Mouse (Mus musculus) liver, embryonic 14.5 days (tissue): ENCODE data around the gene Atxn7l1. TPM values are rescaled to one million over a fixed set of nuclear protein-coding genes. Genes with fewer than 3 reads are reported as not detected.

Experiments used
- ATAC-seq: fragments of 200-750 bp; cut with Nextera tagmentation; 2 replicates; pipeline ENCODE4 v1.8.0; 2017; ENCODE audit warnings: moderate number of reproducible peaks, mild to moderate bottlenecking, moderate library complexity; ENCODE audit not compliant: insufficient read depth
- DNase-seq, 3 experiments: peaks; one replicate each; pipeline ENCODE4 v3.0.0-alpha.2; 2012 to 2013; ENCODE audit warnings: low read depth in 3 of 3, low spot score in 3 of 3
- H3K27ac ChIP-seq: fragments of 300-500 bp; sonication (generic); 2 replicates; pipeline ENCODE4 v1.5.1; 2014; ENCODE audit warnings: moderate library complexity, mild to moderate bottlenecking, control low read depth, inconsistent platforms
- H3K27me3 ChIP-seq: fragments of 300-500 bp; sonication (generic); 2 replicates; pipeline ENCODE4 v1.6.1; 2014; ENCODE audit warnings: mild to moderate bottlenecking, low read length, moderate library complexity; ENCODE audit not compliant: control insufficient read depth, insufficient read depth
- H3K36me3 ChIP-seq: fragments of 300-500 bp; sonication (generic); replicated peaks from 2 replicates; pipeline ENCODE4 v1.6.1; 2014; ENCODE audit warnings: low read depth; ENCODE audit not compliant: control insufficient read depth, insufficient read depth
- H3K4me1 ChIP-seq, 2 experiments: fragments of 200-500 bp in 1 of 2; fragments of 300-500 bp in 1 of 2; sonication (generic) in 1 of 2; replicated peaks; 2 replicates each; pipeline ENCODE4 v1.6.1; 2012 to 2014; ENCODE audit warnings: antibody characterized with exemption in 1 of 2, inconsistent platforms in 1 of 2, low read length in 1 of 2; ENCODE audit not compliant: control insufficient read depth in 2 of 2, insufficient read depth in 2 of 2
- H3K4me2 ChIP-seq: fragments of 300-500 bp; sonication (generic); 2 replicates; pipeline ENCODE4 v1.6.1; 2014; ENCODE audit warnings: low read depth, mild to moderate bottlenecking, control low read depth, moderate library complexity
- H3K4me3 ChIP-seq, 2 experiments: fragments of 200-500 bp in 1 of 2; fragments of 300-500 bp in 1 of 2; sonication (generic) in 1 of 2; 2 replicates each; pipeline ENCODE4 v1.5.1; 2012 to 2014; ENCODE audit warnings: low read depth in 2 of 2, low read length in 2 of 2, mild to moderate bottlenecking in 2 of 2, control low read depth in 1 of 2, inconsistent platforms in 1 of 2, moderate library complexity in 1 of 2; ENCODE audit not compliant: insufficient read depth in 1 of 2
- H3K9ac ChIP-seq: fragments of 300-500 bp; sonication (generic); replicated peaks from 2 replicates; pipeline ENCODE4 v1.6.1; 2014; ENCODE audit warnings: mild to moderate bottlenecking, control low read depth, moderate library complexity
- H3K9me3 ChIP-seq: fragments of 300-500 bp; sonication (generic); 2 replicates; pipeline ENCODE4 v1.6.1; 2016; ENCODE audit warnings: low read length, mixed read lengths; ENCODE audit not compliant: control insufficient read depth
- CTCF ChIP-seq: IDR thresholded peaks from 2 replicates; pipeline ENCODE4 v1.5.1; 2016; ENCODE audit warnings: antibody characterized with exemption, low read depth, control low read depth
- EP300 ChIP-seq: IDR thresholded peaks from 2 replicates; pipeline ENCODE4 v1.6.1; 2016; ENCODE audit warnings: antibody characterized with exemption, low read depth
- WGBS: fragments of 180-500 bp; shearing (Covaris S2); extraction: QIAGEN DNeasy Blood & Tissue Kit; methylation state at CpG from one replicate; pipeline ENCODE4 v1.1.7; 2014; ENCODE audit not compliant: insufficient replicate concordance; 5-methylcytosine and 5-hydroxymethylcytosine counted together
- polyA plus RNA-seq, 2 experiments: library from polyadenylated mRNA; depleted of rRNA in 1 of 2; stranded (reverse) in 1 of 2; unstranded in 1 of 2; fragments of >200 nt; fragmentation: Nextera tagmentation in 1 of 2; extraction: Ambion mirVana in 1 of 2; gene quantifications; 2 replicates each; pipeline versions ENCODE4 v1.2.1 to v1.2.3; 2012 to 2014

Atxn7l1 gene
- polyA plus RNA-seq, 2 experiments: 13.3 to 13.9 TPM

DNA sequence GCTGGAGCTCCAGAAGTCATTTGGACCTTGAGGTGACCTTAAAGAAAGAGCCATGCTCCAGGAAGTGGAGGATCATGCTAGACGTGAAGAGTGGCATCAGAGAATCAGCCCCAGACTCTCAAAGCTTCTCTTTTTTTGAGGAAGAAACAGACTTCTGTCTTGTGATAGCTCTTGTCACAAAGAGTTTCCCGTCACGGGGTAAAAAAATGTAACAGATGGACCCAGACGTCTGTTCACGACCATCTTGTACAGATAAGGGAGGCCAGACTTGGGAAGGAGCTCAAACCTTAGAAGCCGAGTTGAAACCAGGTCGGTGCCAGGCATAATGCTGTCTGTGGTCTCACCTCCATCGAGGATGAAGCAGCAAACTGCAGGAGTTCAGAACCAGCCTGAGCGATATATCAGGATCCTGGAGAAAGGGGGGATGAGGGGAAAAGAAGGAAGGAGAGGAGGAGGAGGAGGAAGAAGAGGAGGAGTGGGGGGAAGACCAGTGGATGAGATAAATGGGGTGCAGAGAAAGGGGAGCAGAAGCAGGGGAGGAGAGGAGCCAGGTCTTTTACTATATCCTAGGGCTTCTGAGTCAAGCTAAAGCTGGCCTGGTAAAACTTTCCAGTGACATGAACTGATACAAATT is 21.8 kb upstream of the Atxn7l1 start:
- no peak for TF ChIP-seq CTCF
- no peak; the same call in 1 of the 2 replicates for TF ChIP-seq EP300
- Histone ChIP-seq H3K9me3 (no peaks in the 10 kb centered on the region), H3K36me3 (no peaks in the 10 kb centered on the region), H3K4me2 (no peak overlapping the region), H3K27ac (no peak overlapping the region), H3K4me3 (no peak overlapping the region), H3K4me1 (peaks cover 0 to 10% of the 10 kb centered on the region in 2 experiments; a peak in 2 of 4 replicates), H3K9ac (no peak overlapping the region), H3K27me3 (no peaks in the 10 kb centered on the region)
- DNase-seq (no peak), ATAC-seq (no peak)
- WGBS: 9% methylated on average over 9 of the region's 9 CpGs

- Histone ChIP-seq H3K4me1 (peaks cover 0 to 10% of the 10 kb centered on the region in 2 experiments; a peak in 2 of 4 replicates), H3K4me2 (no peak overlapping the region), H3K9me3 (no peaks in the 10 kb centered on the region), H3K4me3 (no peak overlapping the region), H3K9ac (no peak overlapping the region), H3K27ac (no peak overlapping the region), H3K27me3 (no peaks in the 10 kb centered on the region), H3K36me3 (no peaks in the 10 kb centered on the region)
- ATAC-seq: no peak
- TF ChIP-seq CTCF: no peak
- no peak for TF ChIP-seq EP300
- DNase-seq: no peak
Measured at GRCm38 (mm10) chr12:33126243-33126642, 21.2 kb upstream of the Atxn7l1 start.

- no peak overlapping the region for H3K4me2 ChIP-seq
- no peak overlapping the region for H3K27ac ChIP-seq
- DNase-seq (no peak), ATAC-seq (no peak)
- no peaks in the 10 kb centered on the region for H3K27me3 ChIP-seq
- WGBS: 56% methylated on average over 2 of the region's 2 CpGs
- H3K9me3 ChIP-seq: no peaks in the 10 kb centered on the region
- no peak overlapping the region for H3K9ac ChIP-seq
- H3K4me1 ChIP-seq: peaks cover 0 to 10% of the 10 kb centered on the region in 2 experiments; a peak in 2 of 4 replicates
- H3K36me3 ChIP-seq: no peaks in the 10 kb centered on the region
- TF ChIP-seq CTCF: no peak
- TF ChIP-seq EP300: no peak
- H3K4me3 ChIP-seq: no peak overlapping the region
Measured at GRCm38 (mm10) chr12:33128121-33128520, 19.4 kb upstream of the Atxn7l1 start.

DNA sequence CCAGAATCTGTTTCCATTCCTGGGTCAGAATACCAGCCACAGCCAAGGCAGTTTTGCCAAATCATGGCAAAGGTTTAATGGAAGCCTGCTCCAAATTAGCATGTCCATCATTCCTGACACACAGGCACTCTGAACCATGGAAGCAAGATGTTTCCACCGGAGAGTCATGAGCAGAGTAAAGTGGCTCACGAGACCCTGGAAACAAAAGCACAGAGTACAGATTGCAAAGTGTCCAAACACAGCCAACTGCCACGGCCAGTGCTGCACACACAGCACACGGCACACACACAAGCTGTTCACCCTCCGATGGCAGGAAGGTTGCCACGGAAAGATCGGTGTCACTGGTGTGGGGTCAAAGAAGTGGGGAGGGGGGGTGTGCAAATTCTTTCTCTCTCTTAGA is 18.8 kb upstream of the Atxn7l1 start:
- no peaks in the 10 kb centered on the region for H3K9me3 ChIP-seq
- no peak overlapping the region for H3K4me3 ChIP-seq
- peaks cover 0 to 10% of the 10 kb centered on the region in 2 experiments; a peak in 2 of 4 replicates for H3K4me1 ChIP-seq
- WGBS: 63% methylated on average over 7 of the region's 7 CpGs
- no peaks in the 10 kb centered on the region for H3K36me3 ChIP-seq
- ATAC-seq: no peak
- no peak overlapping the region for H3K4me2 ChIP-seq
- H3K27me3 ChIP-seq: no peaks in the 10 kb centered on the region
- H3K9ac ChIP-seq: no peak overlapping the region
- TF ChIP-seq EP300: no peak
- TF ChIP-seq CTCF: no peak
- H3K27ac ChIP-seq: no peak overlapping the region
- no peak for DNase-seq

DNA sequence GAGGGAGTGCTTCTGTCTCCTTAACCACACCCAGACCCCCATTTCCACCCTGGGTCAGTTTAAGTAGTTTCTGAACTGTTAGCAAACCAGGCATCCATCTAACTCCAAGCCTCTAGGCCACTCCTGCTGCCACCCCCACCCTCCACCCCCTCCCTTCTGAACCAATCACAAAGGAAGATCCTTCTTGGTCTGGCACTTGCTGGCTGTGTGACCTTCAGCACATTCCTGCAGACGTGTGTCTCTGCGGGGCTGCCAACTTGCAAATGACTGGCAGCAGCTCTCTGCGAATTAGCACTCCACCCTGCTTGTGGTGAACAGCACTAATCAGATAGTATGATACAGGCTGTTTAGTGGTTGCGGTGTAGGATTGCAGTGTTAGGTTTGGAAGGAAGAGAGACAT is 18.1 kb upstream of the Atxn7l1 start:
- H3K4me3 ChIP-seq: no peak overlapping the region
- 4% methylated on average over 4 of the region's 4 CpGs for WGBS
- H3K36me3 ChIP-seq: no peaks in the 10 kb centered on the region
- H3K27ac ChIP-seq: no peak overlapping the region
- no peak overlapping the region for H3K9ac ChIP-seq
- no peaks in the 10 kb centered on the region for H3K9me3 ChIP-seq
- no peaks in the 10 kb centered on the region for H3K27me3 ChIP-seq
- DNase-seq (no peak), ATAC-seq (no peak)
- TF ChIP-seq EP300 (no peak), CTCF (no peak)
- H3K4me2 ChIP-seq: no peak overlapping the region
- H3K4me1 ChIP-seq: peaks cover 0 to 10% of the 10 kb centered on the region in 2 experiments; a peak in 2 of 4 replicates
